Mouse (Mus musculus): ENCODE measurements around the gene Eefsec. TPM values are rescaled to one million over a fixed set of nuclear protein-coding genes. Genes with fewer than 3 reads are reported as not detected.

Gene Eefsec
- polyA plus RNA-seq, 1 experiment from 2014 or later, result 37.4 TPM

DNA sequence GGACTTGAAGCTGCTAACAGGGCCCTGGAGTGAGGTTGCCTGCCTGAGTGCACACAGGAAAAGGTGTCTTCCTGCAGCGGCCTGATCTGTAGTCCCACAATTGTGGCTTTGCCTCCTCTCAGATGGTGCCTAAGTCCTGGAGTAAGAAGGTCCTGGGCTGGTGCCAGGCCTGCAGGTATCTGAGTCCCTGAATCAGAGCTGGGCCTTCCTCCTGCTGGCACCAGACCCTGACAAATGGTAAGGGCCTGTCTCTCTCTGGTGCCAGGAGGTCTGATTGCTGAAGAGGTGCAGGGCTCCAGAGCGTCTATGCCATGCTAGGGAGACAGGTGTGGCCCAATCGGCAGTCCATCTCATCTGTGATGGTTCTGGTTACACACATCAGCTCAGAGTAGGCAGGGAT, 186.7 kb downstream of the Eefsec start:
- no peaks in the 10 kb centered on the region for H3K27me3 ChIP-seq
- no peak overlapping the region for H3K27ac ChIP-seq (replicated peaks)
- H3K9ac ChIP-seq, result no peak overlapping the region
- no peak for ATAC-seq (ENCODE audit: insufficient number of reproducible peaks, low FRiP score, low TSS enrichment, low read depth)
- no peak overlapping the region for H3K4me2 ChIP-seq (replicated peaks)
- no peaks in the 10 kb centered on the region for H3K9me3 ChIP-seq (replicated peaks)
- peaks cover 6% of the 10 kb centered on the region; the same call in 1 of the 2 replicates for H3K36me3 ChIP-seq
- no peak overlapping the region for H3K4me3 ChIP-seq (replicated peaks)
- H3K4me1 ChIP-seq, result no peaks in the 10 kb centered on the region
- WGBS, result 86% methylated on average over 3 of the region's 3 CpGs

DNA sequence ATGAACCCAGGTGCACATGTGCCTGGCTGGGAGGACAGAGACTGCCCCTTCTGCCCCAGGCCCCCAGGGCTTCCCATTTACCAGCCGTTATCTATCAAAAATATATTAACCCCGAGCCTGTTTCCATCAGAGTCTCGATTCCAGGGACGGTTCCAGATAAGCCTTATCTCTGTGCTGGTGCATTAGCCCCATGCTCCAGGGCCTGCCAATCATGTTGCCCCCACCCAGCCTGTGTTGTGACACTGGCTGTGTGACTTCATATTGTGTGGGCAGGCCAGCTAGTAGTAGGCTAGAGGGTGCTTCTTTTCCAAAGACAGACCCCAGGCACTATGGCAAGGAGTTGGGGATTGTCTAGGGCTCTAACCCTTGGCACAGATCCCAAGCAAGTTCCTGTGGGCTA, 190.9 kb downstream of the Eefsec start:
- no peak for ATAC-seq (ENCODE audit: insufficient number of reproducible peaks, low FRiP score, low TSS enrichment, low read depth)
- Histone ChIP-seq H3K27me3 (no peaks in the 10 kb centered on the region), H3K9ac (no peak overlapping the region), H3K4me2 (replicated peaks) (no peak overlapping the region), H3K9me3 (replicated peaks) (no peaks in the 10 kb centered on the region), H3K4me1 (no peaks in the 10 kb centered on the region), H3K4me3 (replicated peaks) (no peak overlapping the region), H3K27ac (replicated peaks) (no peak overlapping the region), H3K36me3 (peaks cover 6% of the 10 kb centered on the region; the same call in 1 of the 2 replicates)
- WGBS, result 70% methylated on average over 4 of the region's 4 CpGs

DNA sequence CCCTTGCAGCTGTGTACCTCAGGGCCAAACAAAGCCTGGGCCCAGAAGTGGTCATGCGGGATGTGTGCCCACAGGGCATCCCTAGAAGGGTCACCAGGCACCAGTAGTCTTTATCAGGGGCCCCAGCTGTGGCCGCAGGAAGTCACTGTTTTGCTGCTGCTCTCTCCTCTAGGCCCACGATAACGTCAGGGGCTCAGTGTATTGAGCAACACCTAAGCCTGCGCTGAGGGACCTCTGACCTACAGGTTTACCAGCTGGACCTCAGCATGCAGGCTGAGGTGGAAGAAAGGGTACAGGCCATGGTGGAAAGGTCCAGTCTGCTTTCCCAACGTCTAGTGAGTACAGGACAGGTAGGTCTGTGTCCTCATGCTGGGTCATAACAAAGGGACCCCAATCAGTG, 192.3 kb downstream of the Eefsec start:
- H3K9ac ChIP-seq, result no peak overlapping the region
- no peak for ATAC-seq (ENCODE audit: insufficient number of reproducible peaks, low FRiP score, low TSS enrichment, low read depth)
- H3K27me3 ChIP-seq, result no peaks in the 10 kb centered on the region
- H3K4me3 ChIP-seq (replicated peaks), result no peak overlapping the region
- H3K9me3 ChIP-seq (replicated peaks), result no peaks in the 10 kb centered on the region
- no peak overlapping the region for H3K27ac ChIP-seq (replicated peaks)
- no peak overlapping the region for H3K4me2 ChIP-seq (replicated peaks)
- H3K36me3 ChIP-seq, result peaks cover 6% of the 10 kb centered on the region; the same call in 1 of the 2 replicates
- WGBS, result 69% methylated on average over 6 of the region's 6 CpGs
- H3K4me1 ChIP-seq, result no peaks in the 10 kb centered on the region

DNA sequence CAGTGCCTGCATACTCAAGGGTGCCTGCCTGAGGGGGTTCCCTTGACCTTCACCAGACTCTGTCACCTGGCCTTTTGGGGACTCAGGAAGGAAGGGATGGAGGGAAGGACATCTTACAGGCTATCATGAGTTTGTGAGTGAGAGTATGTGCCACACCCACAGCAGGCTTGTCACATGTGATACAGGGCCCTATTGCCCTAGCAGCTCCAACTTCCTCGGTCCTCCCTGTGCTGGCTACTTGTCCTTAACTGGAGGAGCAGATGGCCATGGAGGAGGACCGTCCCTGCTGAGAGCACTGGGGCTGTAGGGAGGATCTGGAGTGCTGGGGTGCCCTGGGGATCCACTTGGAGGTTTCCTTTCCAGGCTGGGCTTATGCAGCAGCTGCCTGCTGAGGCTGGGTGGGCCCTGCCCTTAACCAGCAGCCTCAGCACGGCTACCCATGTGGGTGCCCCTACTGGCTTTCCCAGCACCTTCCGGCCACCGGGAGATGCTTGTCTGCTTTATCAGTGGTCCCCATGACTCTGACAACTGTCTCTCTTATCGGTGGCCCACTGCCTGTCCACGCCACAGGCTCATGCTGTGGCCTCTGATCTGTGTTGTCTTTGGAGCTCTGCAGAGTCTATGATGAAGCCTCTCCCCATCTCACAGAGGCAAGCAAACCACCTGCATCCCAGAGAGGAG, 194.4 kb downstream of the Eefsec start:
- Histone ChIP-seq H3K27me3 (no peaks in the 10 kb centered on the region), H3K4me2 (replicated peaks) (no peak overlapping the region), H3K9ac (no peak overlapping the region), H3K27ac (replicated peaks) (no peak overlapping the region), H3K4me3 (replicated peaks) (no peak overlapping the region), H3K4me1 (no peaks in the 10 kb centered on the region), H3K36me3 (no peaks in the 10 kb centered on the region), H3K9me3 (replicated peaks) (no peaks in the 10 kb centered on the region)
- 71% methylated on average over 7 of the region's 7 CpGs for WGBS
- ATAC-seq (ENCODE audit: insufficient number of reproducible peaks, low FRiP score, low TSS enrichment, low read depth), result no peak

DNA sequence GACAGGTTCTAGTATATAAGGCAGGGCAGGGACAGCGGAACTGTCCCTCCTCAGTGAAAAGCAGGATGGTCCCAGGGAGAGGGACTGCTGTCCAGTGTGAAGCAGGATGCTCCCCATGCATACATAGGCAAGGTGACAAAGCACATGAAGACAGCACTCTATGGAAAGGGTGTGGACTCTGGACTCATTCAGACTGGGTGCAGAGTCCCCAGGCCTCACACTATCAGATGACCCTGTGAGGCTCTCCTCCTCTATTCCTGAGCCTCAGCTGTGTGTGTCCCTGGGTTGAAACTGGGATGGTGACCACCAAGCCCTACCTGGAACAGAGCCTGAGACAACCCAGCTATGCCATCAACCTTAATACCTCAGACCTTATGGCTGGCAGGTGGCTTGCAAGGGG, 194.9 kb downstream of the Eefsec start:
- H3K27ac ChIP-seq (replicated peaks), result no peak overlapping the region
- H3K27me3 ChIP-seq, result no peaks in the 10 kb centered on the region
- H3K4me2 ChIP-seq (replicated peaks), result no peak overlapping the region
- no peak overlapping the region for H3K4me3 ChIP-seq (replicated peaks)
- no peaks in the 10 kb centered on the region for H3K4me1 ChIP-seq
- no peak overlapping the region for H3K9ac ChIP-seq
- no peaks in the 10 kb centered on the region for H3K36me3 ChIP-seq
- no peak for ATAC-seq (ENCODE audit: insufficient number of reproducible peaks, low FRiP score, low TSS enrichment, low read depth)
- 90% methylated on average over 1 of the region's 1 CpGs for WGBS
- H3K9me3 ChIP-seq (replicated peaks), result no peaks in the 10 kb centered on the region

DNA sequence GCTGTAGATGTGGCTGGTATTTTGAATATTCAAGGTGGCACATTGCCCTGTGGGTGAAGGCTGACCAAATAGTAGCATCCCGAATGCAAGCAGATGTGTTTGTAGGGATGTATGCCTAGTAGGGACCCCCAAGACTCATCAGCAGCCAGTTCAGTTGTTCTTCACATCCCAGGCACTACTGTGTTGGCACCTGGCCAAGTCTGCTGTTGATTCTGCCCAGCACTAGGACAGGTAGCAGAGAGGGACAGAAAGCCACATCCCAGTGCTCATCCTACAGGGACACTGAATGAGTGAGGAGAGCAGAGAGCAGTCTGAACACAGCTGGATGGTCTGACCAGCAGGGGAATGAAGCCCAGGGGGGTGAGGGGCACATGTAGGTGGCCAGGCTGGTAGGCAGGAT, 197.1 kb downstream of the Eefsec start:
- WGBS, result 72% methylated on average over 1 of the region's 1 CpGs
- H3K4me1 ChIP-seq, result no peaks in the 10 kb centered on the region
- H3K4me2 ChIP-seq (replicated peaks), result no peak overlapping the region
- no peak overlapping the region for H3K9ac ChIP-seq
- H3K36me3 ChIP-seq, result no peaks in the 10 kb centered on the region
- no peak for ATAC-seq (ENCODE audit: insufficient number of reproducible peaks, low FRiP score, low TSS enrichment, low read depth)
- H3K27ac ChIP-seq (replicated peaks), result no peak overlapping the region
- H3K4me3 ChIP-seq (replicated peaks), result no peak overlapping the region
- no peaks in the 10 kb centered on the region for H3K27me3 ChIP-seq
- H3K9me3 ChIP-seq (replicated peaks), result no peaks in the 10 kb centered on the region

DNA sequence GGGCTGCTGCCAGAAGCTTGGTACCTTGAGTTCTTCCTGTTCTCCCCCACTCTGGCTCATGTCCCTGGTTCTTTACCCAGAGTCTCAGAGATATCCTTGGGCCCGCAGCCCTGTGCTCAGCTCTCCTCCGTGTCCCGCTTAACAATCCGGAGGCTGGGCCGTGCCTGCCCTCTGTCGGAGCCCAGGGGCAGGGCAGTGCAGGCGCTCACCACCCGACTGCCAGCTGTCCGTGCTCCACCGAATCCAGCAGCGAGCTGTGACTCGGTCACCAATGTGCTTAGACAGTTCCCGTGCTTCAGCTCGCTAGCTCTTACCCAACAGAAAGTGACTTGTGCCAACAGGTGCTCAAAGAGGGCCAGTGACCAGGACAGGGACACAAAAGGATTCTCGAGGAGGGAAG, 203.7 kb downstream of the Eefsec start:
- H3K27ac ChIP-seq (replicated peaks), result no peak overlapping the region
- no peak overlapping the region for H3K9ac ChIP-seq
- H3K4me2 ChIP-seq (replicated peaks), result peak overlapping the region; percentile 24; the same call in 1 of the 2 replicates
- peak; percentile 55 for ATAC-seq (ENCODE audit: insufficient number of reproducible peaks, low FRiP score, low TSS enrichment, low read depth)
- H3K4me3 ChIP-seq (replicated peaks), result no peak overlapping the region
- no peaks in the 10 kb centered on the region for H3K9me3 ChIP-seq (replicated peaks)
- no peaks in the 10 kb centered on the region for H3K36me3 ChIP-seq
- H3K27me3 ChIP-seq, result peaks cover 8% of the 10 kb centered on the region
- 4% methylated on average over 15 of the region's 15 CpGs for WGBS
- H3K4me1 ChIP-seq, result peaks cover 8% of the 10 kb centered on the region

DNA sequence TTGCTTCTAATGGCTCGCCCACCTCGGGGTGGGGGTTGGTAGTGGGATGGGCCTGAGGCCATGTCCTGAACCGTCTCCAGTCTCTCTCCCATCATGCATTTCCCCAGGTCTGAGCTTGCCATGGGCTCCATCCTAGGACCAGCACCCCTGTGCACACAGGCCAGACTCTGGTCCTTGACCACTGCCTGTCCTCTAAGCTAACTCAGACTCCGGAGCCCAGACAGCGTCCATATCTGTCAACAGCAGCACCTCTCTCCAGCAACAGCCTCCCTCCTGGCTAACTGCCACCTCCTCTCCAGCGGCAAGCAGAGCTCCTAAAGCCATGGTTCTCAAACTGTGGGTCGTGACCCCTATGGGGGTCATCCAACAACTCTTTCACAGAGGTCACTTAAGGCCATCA, 209.8 kb downstream of the Eefsec start:
- Histone ChIP-seq H3K4me3 (replicated peaks) (no peak overlapping the region), H3K4me2 (replicated peaks) (peak overlapping the region; percentile 29; the same call in 1 of the 2 replicates), H3K27ac (replicated peaks) (no peak overlapping the region), H3K27me3 (peaks cover 12% of the 10 kb centered on the region), H3K9ac (no peak overlapping the region), H3K4me1 (peaks cover 9% of the 10 kb centered on the region), H3K9me3 (replicated peaks) (no peaks in the 10 kb centered on the region), H3K36me3 (no peaks in the 10 kb centered on the region)
- no peak for ATAC-seq (ENCODE audit: insufficient number of reproducible peaks, low FRiP score, low TSS enrichment, low read depth)
- 23% methylated on average over 7 of the region's 7 CpGs for WGBS

DNA sequence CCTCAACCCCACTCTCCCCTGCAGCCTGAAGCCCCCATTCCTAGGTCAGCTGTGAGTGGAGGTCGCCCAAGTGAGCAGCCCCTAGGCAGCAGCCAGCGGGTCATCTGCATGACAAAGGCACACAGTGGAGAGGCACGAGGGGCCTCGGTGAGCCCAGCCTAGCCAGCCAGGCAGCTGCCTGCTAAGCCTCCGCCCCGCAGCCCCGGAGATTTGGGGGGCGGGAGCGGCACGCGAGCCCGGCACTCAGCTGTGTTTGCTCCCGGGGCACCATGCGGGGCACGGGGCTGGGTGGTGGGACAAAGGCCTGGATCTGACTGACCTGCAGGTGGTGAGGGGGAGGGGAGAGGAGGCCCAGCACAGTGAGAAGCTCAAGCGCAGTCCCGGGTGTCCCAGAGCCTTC, 210.4 kb downstream of the Eefsec start:
- H3K27me3 ChIP-seq, result peaks cover 12% of the 10 kb centered on the region
- H3K4me3 ChIP-seq (replicated peaks), result no peak overlapping the region
- H3K27ac ChIP-seq (replicated peaks), result no peak overlapping the region
- no peak overlapping the region for H3K9ac ChIP-seq
- H3K9me3 ChIP-seq (replicated peaks), result no peaks in the 10 kb centered on the region
- H3K4me2 ChIP-seq (replicated peaks), result peak overlapping the region; percentile 29
- peaks cover 9% of the 10 kb centered on the region for H3K4me1 ChIP-seq
- ATAC-seq (ENCODE audit: insufficient number of reproducible peaks, low FRiP score, low TSS enrichment, low read depth), result no peak
- H3K36me3 ChIP-seq, result no peaks in the 10 kb centered on the region
- 3% methylated on average over 17 of the region's 17 CpGs for WGBS

DNA sequence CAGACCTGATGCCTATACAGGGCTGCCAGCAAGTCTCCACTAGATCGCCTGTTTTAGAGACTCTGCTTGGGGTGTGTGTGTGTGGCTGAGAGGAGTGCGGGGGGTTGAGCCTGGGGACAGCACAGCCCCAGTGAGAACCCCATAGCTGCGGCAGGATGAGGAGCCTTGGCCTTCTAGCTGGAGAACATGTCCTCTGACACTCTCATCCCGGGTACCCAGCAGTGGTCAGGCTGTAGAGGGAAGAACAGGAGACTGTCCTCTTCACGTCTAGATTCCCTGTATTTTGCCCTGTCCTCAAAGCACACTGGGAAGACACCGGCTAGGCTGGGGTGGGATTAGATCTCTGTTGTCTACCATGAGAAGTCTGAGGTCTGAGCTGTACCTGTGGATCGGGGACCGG, 210.9 kb downstream of the Eefsec start:
- 34% methylated on average over 8 of the region's 8 CpGs for WGBS
- Histone ChIP-seq H3K4me2 (replicated peaks) (no peak overlapping the region), H3K4me1 (peaks cover 9% of the 10 kb centered on the region), H3K9me3 (replicated peaks) (no peaks in the 10 kb centered on the region), H3K4me3 (replicated peaks) (no peak overlapping the region), H3K36me3 (no peaks in the 10 kb centered on the region), H3K27ac (replicated peaks) (no peak overlapping the region), H3K27me3 (peaks cover 9% of the 10 kb centered on the region), H3K9ac (no peak overlapping the region)
- no peak for ATAC-seq (ENCODE audit: insufficient number of reproducible peaks, low FRiP score, low TSS enrichment, low read depth)

DNA sequence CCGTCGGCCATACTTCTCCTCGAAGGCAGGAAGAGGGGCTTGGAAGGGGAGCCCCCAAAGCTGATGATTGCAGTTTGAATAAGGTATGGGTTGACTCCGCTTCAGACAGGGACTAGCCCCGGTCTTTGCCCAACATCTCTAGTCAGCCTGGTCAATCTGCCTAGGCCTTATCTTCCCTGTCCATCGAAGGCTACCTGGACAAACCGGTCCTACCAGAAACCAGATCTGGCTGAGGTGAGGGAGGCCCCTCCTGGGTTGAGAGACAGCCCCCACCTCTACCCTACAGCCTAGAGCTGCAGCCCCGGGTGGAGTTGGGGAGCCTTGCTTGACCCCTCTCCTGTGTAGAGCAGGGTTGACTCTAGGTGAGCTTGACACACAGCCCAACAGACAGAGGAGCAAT, 212.3 kb downstream of the Eefsec start:
- Histone ChIP-seq H3K4me1 (peaks cover 9% of the 10 kb centered on the region), H3K4me2 (replicated peaks) (no peak overlapping the region), H3K4me3 (replicated peaks) (no peak overlapping the region), H3K27ac (replicated peaks) (no peak overlapping the region), H3K9ac (no peak overlapping the region), H3K36me3 (no peaks in the 10 kb centered on the region), H3K9me3 (replicated peaks) (no peaks in the 10 kb centered on the region), H3K27me3 (peaks cover 9% of the 10 kb centered on the region)
- WGBS, result 67% methylated on average over 8 of the region's 8 CpGs
- no peak for ATAC-seq (ENCODE audit: insufficient number of reproducible peaks, low FRiP score, low TSS enrichment, low read depth)

DNA sequence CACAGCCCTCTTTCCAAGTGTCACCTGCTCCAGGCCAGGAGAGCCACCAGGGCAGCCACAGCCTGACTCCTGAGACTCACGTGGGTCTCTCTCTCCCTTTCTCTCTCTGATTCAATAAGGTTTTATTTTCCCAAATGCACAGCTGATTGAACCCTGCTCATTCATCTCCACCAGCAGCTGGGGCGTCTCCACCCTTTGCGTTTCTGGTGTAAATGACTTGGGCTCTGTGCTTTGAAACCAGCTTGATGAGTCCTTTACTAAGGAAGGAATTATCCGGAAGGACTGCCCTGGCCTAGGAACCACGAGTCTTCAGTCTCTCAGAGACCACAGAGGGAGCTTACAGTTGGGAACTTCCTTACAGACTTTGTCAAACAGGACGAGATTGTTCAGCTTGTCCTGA, 214.1 kb downstream of the Eefsec start:
- Histone ChIP-seq H3K4me2 (replicated peaks) (no peak overlapping the region), H3K27ac (replicated peaks) (no peak overlapping the region), H3K9ac (no peak overlapping the region), H3K36me3 (no peaks in the 10 kb centered on the region), H3K4me3 (replicated peaks) (no peak overlapping the region), H3K9me3 (replicated peaks) (no peaks in the 10 kb centered on the region), H3K4me1 (peaks cover 9% of the 10 kb centered on the region), H3K27me3 (peaks cover 3% of the 10 kb centered on the region)
- 66% methylated on average over 6 of the region's 6 CpGs for WGBS
- no peak for ATAC-seq (ENCODE audit: insufficient number of reproducible peaks, low FRiP score, low TSS enrichment, low read depth)
